Mouse (Mus musculus): ENCODE measurements around the gene Ccdc28a. TPM values are rescaled to one million over a fixed set of nuclear protein-coding genes. Genes with fewer than 3 reads are reported as not detected.

Ccdc28a gene
- polyA plus RNA-seq, 1 experiment from 2014 or later, result 6.0 TPM

GRCm38 (mm10) chr10:18189498-18189897 is 45.3 kb downstream of the Ccdc28a start:
- Histone ChIP-seq H3K9me3 (ENCODE audit: control insufficient read depth, low read length) (no peaks in the 10 kb centered on the region), H3K4me2 (ENCODE audit: low read depth, low read length, severe bottlenecking) (no peak overlapping the region), H3K4me3 (ENCODE audit: low read depth, low read length) (no peak overlapping the region), H3K27ac (ENCODE audit: low read depth, low read length) (no peak overlapping the region), H3K36me3 (ENCODE audit: control insufficient read depth, insufficient read depth, low read length) (no peaks in the 10 kb centered on the region), H3K9ac (ENCODE audit: low read length) (no peak overlapping the region), H3K27me3 (ENCODE audit: control insufficient read depth, insufficient read depth, low read length) (no peaks in the 10 kb centered on the region), H3K4me1 (replicated peaks; ENCODE audit: control insufficient read depth, insufficient read depth, low read length) (no peaks in the 10 kb centered on the region)
- 85% methylated on average over 4 of the region's 4 CpGs for WGBS
- DNase-seq (ENCODE audit: low spot score) (no peak), ATAC-seq (replicated peaks; ENCODE audit: low FRiP score) (no peak)

- WGBS, result 90% methylated on average over 6 of the region's 6 CpGs
- Histone ChIP-seq H3K4me3 (ENCODE audit: low read depth, low read length) (no peak overlapping the region), H3K36me3 (ENCODE audit: control insufficient read depth, insufficient read depth, low read length) (no peaks in the 10 kb centered on the region), H3K4me1 (replicated peaks; ENCODE audit: control insufficient read depth, insufficient read depth, low read length) (no peaks in the 10 kb centered on the region), H3K27me3 (ENCODE audit: control insufficient read depth, insufficient read depth, low read length) (no peaks in the 10 kb centered on the region), H3K4me2 (ENCODE audit: low read depth, low read length, severe bottlenecking) (no peak overlapping the region), H3K9me3 (ENCODE audit: control insufficient read depth, low read length) (no peaks in the 10 kb centered on the region), H3K27ac (ENCODE audit: low read depth, low read length) (no peak overlapping the region), H3K9ac (ENCODE audit: low read length) (no peak overlapping the region)
- DNase-seq (ENCODE audit: low spot score), result no peak
- no peak for ATAC-seq (replicated peaks; ENCODE audit: low FRiP score)
Observed at GRCm38 (mm10) chr10:18188564-18188963, 46.2 kb downstream of the Ccdc28a start.

GRCm38 (mm10) chr10:18182246-18182645 is 52.6 kb downstream of the Ccdc28a start:
- no peak overlapping the region for H3K4me3 ChIP-seq (ENCODE audit: low read depth, low read length)
- WGBS, result 87% methylated on average over 5 of the region's 5 CpGs
- H3K27ac ChIP-seq (ENCODE audit: low read depth, low read length), result no peak overlapping the region
- H3K4me2 ChIP-seq (ENCODE audit: low read depth, low read length, severe bottlenecking), result no peak overlapping the region
- H3K4me1 ChIP-seq (replicated peaks; ENCODE audit: control insufficient read depth, insufficient read depth, low read length), result no peaks in the 10 kb centered on the region
- no peaks in the 10 kb centered on the region for H3K36me3 ChIP-seq (ENCODE audit: control insufficient read depth, insufficient read depth, low read length)
- no peaks in the 10 kb centered on the region for H3K27me3 ChIP-seq (ENCODE audit: control insufficient read depth, insufficient read depth, low read length)
- no peak for ATAC-seq (replicated peaks; ENCODE audit: low FRiP score)
- H3K9ac ChIP-seq (ENCODE audit: low read length), result no peak overlapping the region
- DNase-seq (ENCODE audit: low spot score), result no peak
- no peaks in the 10 kb centered on the region for H3K9me3 ChIP-seq (ENCODE audit: control insufficient read depth, low read length)

- no peak overlapping the region for H3K27ac ChIP-seq (ENCODE audit: low read depth, low read length)
- H3K4me3 ChIP-seq (ENCODE audit: low read depth, low read length), result no peak overlapping the region
- H3K4me2 ChIP-seq (ENCODE audit: low read depth, low read length, severe bottlenecking), result no peak overlapping the region
- H3K9me3 ChIP-seq (ENCODE audit: control insufficient read depth, low read length), result no peaks in the 10 kb centered on the region
- DNase-seq (ENCODE audit: low spot score), result no peak
- H3K36me3 ChIP-seq (ENCODE audit: control insufficient read depth, insufficient read depth, low read length), result no peaks in the 10 kb centered on the region
- no peaks in the 10 kb centered on the region for H3K27me3 ChIP-seq (ENCODE audit: control insufficient read depth, insufficient read depth, low read length)
- H3K4me1 ChIP-seq (replicated peaks; ENCODE audit: control insufficient read depth, insufficient read depth, low read length), result no peaks in the 10 kb centered on the region
- 69% methylated on average over 2 of the region's 2 CpGs for WGBS
- ATAC-seq (replicated peaks; ENCODE audit: low FRiP score), result no peak
- no peak overlapping the region for H3K9ac ChIP-seq (ENCODE audit: low read length)
Observed at GRCm38 (mm10) chr10:18177304-18177703, 57.5 kb downstream of the Ccdc28a start.

GRCm38 (mm10) chr10:18176722-18177121 is 58.1 kb downstream of the Ccdc28a start:
- H3K9me3 ChIP-seq (ENCODE audit: control insufficient read depth, low read length), result no peaks in the 10 kb centered on the region
- 91% methylated on average over 7 of the region's 7 CpGs for WGBS
- no peaks in the 10 kb centered on the region for H3K36me3 ChIP-seq (ENCODE audit: control insufficient read depth, insufficient read depth, low read length)
- DNase-seq (ENCODE audit: low spot score) (no peak), ATAC-seq (replicated peaks; ENCODE audit: low FRiP score) (no peak)
- H3K4me3 ChIP-seq (ENCODE audit: low read depth, low read length), result no peak overlapping the region
- no peak overlapping the region for H3K4me2 ChIP-seq (ENCODE audit: low read depth, low read length, severe bottlenecking)
- no peak overlapping the region for H3K9ac ChIP-seq (ENCODE audit: low read length)
- H3K27me3 ChIP-seq (ENCODE audit: control insufficient read depth, insufficient read depth, low read length), result no peaks in the 10 kb centered on the region
- no peak overlapping the region for H3K27ac ChIP-seq (ENCODE audit: low read depth, low read length)
- no peaks in the 10 kb centered on the region for H3K4me1 ChIP-seq (replicated peaks; ENCODE audit: control insufficient read depth, insufficient read depth, low read length)

GRCm38 (mm10) chr10:18175087-18175486 is 59.7 kb downstream of the Ccdc28a start:
- ATAC-seq (replicated peaks; ENCODE audit: low FRiP score) (no peak), DNase-seq (ENCODE audit: low spot score) (no peak)
- no peaks in the 10 kb centered on the region for H3K4me1 ChIP-seq (replicated peaks; ENCODE audit: control insufficient read depth, insufficient read depth, low read length)
- H3K9ac ChIP-seq (ENCODE audit: low read length), result no peak overlapping the region
- H3K4me3 ChIP-seq (ENCODE audit: low read depth, low read length), result no peak overlapping the region
- H3K4me2 ChIP-seq (ENCODE audit: low read depth, low read length, severe bottlenecking), result no peak overlapping the region
- no peaks in the 10 kb centered on the region for H3K36me3 ChIP-seq (ENCODE audit: control insufficient read depth, insufficient read depth, low read length)
- H3K9me3 ChIP-seq (ENCODE audit: control insufficient read depth, low read length), result no peaks in the 10 kb centered on the region
- 94% methylated on average over 6 of the region's 6 CpGs for WGBS
- no peak overlapping the region for H3K27ac ChIP-seq (ENCODE audit: low read depth, low read length)
- no peaks in the 10 kb centered on the region for H3K27me3 ChIP-seq (ENCODE audit: control insufficient read depth, insufficient read depth, low read length)

Other genes starting within 250 kb of the Ccdc28a start
- 163 and 188 TPM in 2 replicates for gene Abracl, start 211.7 kb downstream of the Ccdc28a start, polyA plus RNA-seq (2014; fragmentation: Nextera tagmentation; extraction: Ambion mirVana)
- gene Reps1, start 179.1 kb downstream of the Ccdc28a start, polyA plus RNA-seq (2014; fragmentation: Nextera tagmentation; extraction: Ambion mirVana), result 33.2 and 38.6 TPM in 2 replicates
- 0.49 and 0.85 TPM in 2 replicates for gene Ect2l, start 24.1 kb downstream of the Ccdc28a start, polyA plus RNA-seq (2014; fragmentation: Nextera tagmentation; extraction: Ambion mirVana)
- gene Nhsl1, start 84.0 kb upstream of the Ccdc28a start, polyA plus RNA-seq (2014; fragmentation: Nextera tagmentation; extraction: Ambion mirVana), result 13.7 and 16.7 TPM in 2 replicates